Mouse (Mus musculus) NIH3T3 (cell line): ENCODE data around the gene 4930480E11Rik.
"Not testable (repeated sequence)": the region's sequence is repeated elsewhere in the genome, so short reads cannot be mapped to it uniquely, and the experiment has no call there.

Experiments used
- DNase-seq: peaks from one replicate; pipeline ENCODE4 v3.0.0-alpha.2; 2012; ENCODE audit warnings: low read depth

The 4930480E11Rik gene

GRCm38 (mm10) chrX:78369343-78369742 lies at the start of gene 4930480E11Rik:
Gene 4930480E11Rik, plus strand, starts transcription at chrX:78369643.
- DNase-seq, result no peak

GRCm38 (mm10) chrX:78403346-78403745 lies 33.9 kb downstream of the 4930480E11Rik start:
- not testable (repeated sequence) for DNase-seq
